Mouse (Mus musculus) stomach, postnatal 0 days (tissue): ENCODE measurements at regions not wholly inside any gene's neighbourhood (a gene's known extent, or its start where the extent isn't known, plus 50 kb on each side); places are given as distances from the start of the nearest gene placed in this dataset.

ENCODE experiments used
- CTCF ChIP-seq: IDR thresholded peaks from 2 replicates; pipeline ENCODE4 v1.5.1; 2016; ENCODE audit warnings: antibody characterized with exemption, low read depth, mild to moderate bottlenecking, moderate library complexity
- EP300 ChIP-seq: optimal IDR thresholded peaks from 2 replicates; pipeline ENCODE3; 2016; ENCODE audit warnings: antibody characterized with exemption

- no peak for TF ChIP-seq CTCF
- TF ChIP-seq EP300, result no peak
These were observed 164.8 kb downstream of the Ackr3 start for GRCm38 (mm10) chr1:90368581-90368980.
